Mouse (Mus musculus) fibroblast of lung, adult 2 months (primary cell): ENCODE data around the gene Zscan29.
"Not testable (repeated sequence)": the region's sequence is repeated elsewhere in the genome, so short reads cannot be mapped to it uniquely, and the experiment has no call there.

Source experiments
- DNase-seq: peaks from one replicate; pipeline ENCODE4 v3.0.0-alpha.2; 2011; ENCODE audit warnings: low read depth

Gene Zscan29

GRCm38 (mm10) chr2:121132822-121133221 is 38.1 kb downstream of the Zscan29 start:
- no peak for DNase-seq

- DNase-seq = no peak
These were observed 41.9 kb downstream of the Zscan29 start for GRCm38 (mm10) chr2:121128865-121129620.

GRCm38 (mm10) chr2:121127536-121127935 is 43.4 kb downstream of the Zscan29 start:
- no peak for DNase-seq

GRCm38 (mm10) chr2:121126302-121126701 is 44.6 kb downstream of the Zscan29 start:
- DNase-seq = not testable (repeated sequence)

GRCm38 (mm10) chr2:121119260-121119659 is 51.7 kb downstream of the Zscan29 start:
- DNase-seq = no peak

GRCm38 (mm10) chr2:121115418-121115817 is 55.5 kb downstream of the Zscan29 start:
- no peak for DNase-seq

GRCm38 (mm10) chr2:121109695-121110094 is 61.2 kb downstream of the Zscan29 start, which contains the start of gene Tgm7:
Gene Tgm7, minus strand, starts transcription at chr2:121109795.
- DNase-seq = no peak
